Mouse (Mus musculus) kidney, embryonic 16.5 days (tissue): ENCODE results near the gene Krt83. TPM values are rescaled to one million over a fixed set of nuclear protein-coding genes. Genes with fewer than 3 reads are reported as not detected.
"Not testable (repeated sequence)": the region's sequence is repeated elsewhere in the genome, so short reads cannot be mapped to it uniquely, and the experiment has no call there.

Experiments
- ATAC-seq: fragments of 200-750 bp; cut with Nextera tagmentation; 2 replicates; pipeline ENCODE4 v1.8.0; 2017; ENCODE audit warnings: moderate TSS enrichment; ENCODE audit not compliant: low FRiP score, low TSS enrichment
- H3K27ac ChIP-seq: fragments of 300-500 bp; sonication (generic); 2 replicates; pipeline ENCODE4 v1.5.1; 2014; ENCODE audit warnings: low read length
- H3K27me3 ChIP-seq: fragments of 300-500 bp; sonication (generic); 2 replicates; pipeline ENCODE4 v1.6.1; 2014; ENCODE audit warnings: low read length, control low read depth, mixed read lengths; ENCODE audit not compliant: insufficient read depth
- H3K36me3 ChIP-seq: fragments of 300-500 bp; sonication (generic); 2 replicates; pipeline ENCODE4 v1.6.1; 2014; ENCODE audit warnings: low read length, control low read depth, mixed read lengths; ENCODE audit not compliant: insufficient read depth
- H3K4me1 ChIP-seq: fragments of 300-500 bp; sonication (generic); 2 replicates; pipeline ENCODE4 v1.6.1; 2014; ENCODE audit warnings: low read length, control low read depth, mixed read lengths; ENCODE audit not compliant: insufficient read depth
- H3K4me2 ChIP-seq: fragments of 300-500 bp; sonication (generic); replicated peaks from 2 replicates; pipeline ENCODE4 v1.6.1; 2014; ENCODE audit warnings: low read depth, low read length
- H3K4me3 ChIP-seq: fragments of 300-500 bp; sonication (generic); 2 replicates; pipeline ENCODE4 v1.5.1; 2014; ENCODE audit warnings: mild to moderate bottlenecking, low read length
- H3K9ac ChIP-seq: fragments of 300-500 bp; sonication (generic); replicated peaks from 2 replicates; pipeline ENCODE4 v1.6.1; 2014; ENCODE audit warnings: low read length
- H3K9me3 ChIP-seq: fragments of 300-500 bp; sonication (generic); 2 replicates; pipeline ENCODE4 v1.6.1; 2016; ENCODE audit warnings: low read length, control low read depth
- WGBS: fragments of 180-500 bp; shearing (Covaris S2); extraction: QIAGEN DNeasy Blood & Tissue Kit; methylation state at CpG from one replicate; pipeline ENCODE4 v1.1.7; 2014; 5-methylcytosine and 5-hydroxymethylcytosine counted together
- polyA plus RNA-seq: library from polyadenylated mRNA; unstranded; fragments of >200 nt; fragmentation: Nextera tagmentation; extraction: Ambion mirVana; gene quantifications from 2 replicates; pipeline ENCODE4 v1.2.1, GENCODE M21; 2015

The Krt83 gene
- not detected in 2 replicates for polyA plus RNA-seq

DNA sequence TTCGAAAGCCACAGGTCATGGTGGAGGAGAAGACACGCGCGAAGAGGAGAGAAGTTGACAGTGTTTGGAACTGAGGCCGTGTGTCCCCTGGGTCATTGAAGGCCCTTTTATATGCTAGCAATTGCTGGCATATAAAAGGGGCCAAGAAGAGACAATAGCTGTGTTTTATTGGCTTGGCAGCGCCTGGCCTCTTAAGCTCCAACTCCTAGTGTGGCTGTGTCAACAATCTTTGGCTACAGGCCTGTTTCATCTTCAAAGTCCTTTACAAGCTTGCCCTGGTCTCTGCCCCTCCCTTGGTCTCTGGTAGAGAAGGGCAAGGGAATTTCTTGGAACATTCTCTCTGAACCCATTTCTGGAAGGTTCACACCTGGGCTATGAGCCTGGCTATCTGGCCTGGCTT lies at the start of gene Krt83:
Gene Krt83 (minus strand): TSS at position 82 of the 400 bp plus-strand sequence.
- no peak within 1 kb of the TSS for H3K4me3 ChIP-seq
- H3K4me2 ChIP-seq, result no peak within 1 kb of the TSS
- no peaks in the 10 kb centered on the region for H3K27me3 ChIP-seq
- no peaks in the 10 kb centered on the region for H3K36me3 ChIP-seq
- no peak within 1 kb of the TSS for H3K27ac ChIP-seq
- H3K9me3 ChIP-seq, result no peaks in the 10 kb centered on the region
- WGBS, result 51% methylated on average over 6 of the region's 6 CpGs
- peaks cover 7% of the 10 kb centered on the region; the same call in 1 of the 2 replicates for H3K4me1 ChIP-seq
- H3K9ac ChIP-seq, result no peak within 1 kb of the TSS
- ATAC-seq, result no peak

DNA sequence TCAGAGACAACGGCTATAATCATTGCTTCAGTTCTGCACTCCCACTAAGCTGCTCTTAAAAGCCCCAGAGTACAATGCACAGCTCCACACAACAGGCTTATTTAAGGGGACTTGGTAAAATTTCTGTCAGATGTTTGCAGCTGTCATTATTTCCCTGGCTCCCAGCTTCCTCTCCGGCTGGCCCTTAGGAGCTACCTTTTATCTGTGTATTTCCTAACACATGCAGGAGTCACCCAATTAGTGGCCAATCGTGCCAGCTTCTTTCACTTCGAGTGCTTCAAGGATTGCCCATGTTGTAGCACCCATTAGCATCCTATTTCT lies 47.2 kb upstream of the Krt83 start:
- H3K4me1 ChIP-seq, result peaks cover 18% of the 10 kb centered on the region; the same call in 1 of the 2 replicates
- H3K9me3 ChIP-seq, result no peaks in the 10 kb centered on the region
- H3K9ac ChIP-seq, result no peak overlapping the region
- no peak overlapping the region for H3K27ac ChIP-seq
- ATAC-seq, result no peak
- 31% methylated on average over 4 of the region's 4 CpGs for WGBS
- H3K27me3 ChIP-seq, result no peaks in the 10 kb centered on the region
- H3K4me2 ChIP-seq, result no peak overlapping the region
- no peaks in the 10 kb centered on the region for H3K36me3 ChIP-seq
- no peak overlapping the region for H3K4me3 ChIP-seq

- ATAC-seq, result no peak
- 31% methylated on average over 7 of the region's 7 CpGs for WGBS
- Histone ChIP-seq H3K4me3 (no peak overlapping the region), H3K4me1 (peaks cover 18% of the 10 kb centered on the region; the same call in 1 of the 2 replicates), H3K27me3 (no peaks in the 10 kb centered on the region), H3K9me3 (no peaks in the 10 kb centered on the region), H3K36me3 (no peaks in the 10 kb centered on the region), H3K9ac (no peak overlapping the region), H3K4me2 (no peak overlapping the region), H3K27ac (no peak overlapping the region)
Measured at GRCm38 (mm10) chr15:101537864-101538579, 46.7 kb upstream of the Krt83 start.

DNA sequence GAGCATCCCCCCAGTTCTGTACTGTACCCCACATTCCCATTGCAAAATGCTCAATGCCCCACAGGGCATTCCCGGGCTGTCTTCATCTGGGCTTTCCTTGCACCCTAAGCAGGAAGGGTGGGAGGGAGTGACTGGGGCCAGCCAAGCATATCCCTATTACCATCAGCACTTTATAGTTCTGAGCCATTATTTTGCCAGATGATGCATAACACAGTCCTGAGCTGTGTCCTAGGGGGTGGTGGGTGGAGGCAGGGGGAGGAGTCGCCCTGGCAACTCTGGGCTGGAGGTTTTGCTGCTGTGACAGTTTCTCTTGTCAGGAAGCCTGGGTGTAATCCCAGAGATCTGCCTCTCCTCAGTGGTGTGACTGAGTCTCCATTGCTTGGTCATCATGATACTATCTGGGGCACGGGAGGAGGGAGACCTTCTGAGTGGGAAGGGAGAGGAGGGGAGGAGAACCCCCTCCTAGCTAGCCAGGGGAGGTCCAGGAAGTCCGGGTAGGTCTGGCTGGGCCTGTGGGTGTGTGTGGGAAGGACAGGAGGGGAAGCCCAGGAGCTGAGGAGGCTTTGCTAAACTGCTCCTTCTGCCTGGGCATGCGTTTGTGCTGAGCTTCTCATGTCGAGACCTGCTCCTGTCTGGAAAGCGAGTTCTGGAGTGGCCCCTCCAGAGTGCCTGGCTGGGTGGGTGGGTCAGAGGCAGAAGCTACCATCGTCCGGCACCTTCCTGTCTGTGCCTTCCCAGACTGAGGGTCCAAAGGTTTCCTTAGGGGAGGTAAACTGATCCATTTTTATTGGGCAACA lies 44.9 kb upstream of the Krt83 start:
- peaks cover 14% of the 10 kb centered on the region; the same call in 1 of the 2 replicates for H3K4me1 ChIP-seq
- H3K27ac ChIP-seq, result no peak overlapping the region
- H3K9me3 ChIP-seq, result no peaks in the 10 kb centered on the region
- H3K4me2 ChIP-seq, result no peak overlapping the region
- no peaks in the 10 kb centered on the region for H3K27me3 ChIP-seq
- no peaks in the 10 kb centered on the region for H3K36me3 ChIP-seq
- no peak overlapping the region for H3K9ac ChIP-seq
- ATAC-seq, result peak; percentile 79
- H3K4me3 ChIP-seq, result no peak overlapping the region
- WGBS, result 34% methylated on average over 9 of the region's 9 CpGs

GRCm38 (mm10) chr15:101532720-101533119 lies 41.4 kb upstream of the Krt83 start, which contains the start of gene Krt84:
TSS of gene Krt84 (minus strand) at chr15:101532820.
- H3K4me3 ChIP-seq, result no peak within 1 kb of the TSS
- no peaks in the 10 kb centered on the region for H3K9me3 ChIP-seq
- ATAC-seq, result no peak
- H3K9ac ChIP-seq, result no peak within 1 kb of the TSS
- peaks cover 9% of the 10 kb centered on the region; the same call in 1 of the 2 replicates for H3K4me1 ChIP-seq
- WGBS, result 63% methylated on average over 7 of the region's 7 CpGs
- no peak within 1 kb of the TSS for H3K4me2 ChIP-seq
- no peaks in the 10 kb centered on the region for H3K36me3 ChIP-seq
- no peaks in the 10 kb centered on the region for H3K27me3 ChIP-seq
- H3K27ac ChIP-seq, result no peak within 1 kb of the TSS

DNA sequence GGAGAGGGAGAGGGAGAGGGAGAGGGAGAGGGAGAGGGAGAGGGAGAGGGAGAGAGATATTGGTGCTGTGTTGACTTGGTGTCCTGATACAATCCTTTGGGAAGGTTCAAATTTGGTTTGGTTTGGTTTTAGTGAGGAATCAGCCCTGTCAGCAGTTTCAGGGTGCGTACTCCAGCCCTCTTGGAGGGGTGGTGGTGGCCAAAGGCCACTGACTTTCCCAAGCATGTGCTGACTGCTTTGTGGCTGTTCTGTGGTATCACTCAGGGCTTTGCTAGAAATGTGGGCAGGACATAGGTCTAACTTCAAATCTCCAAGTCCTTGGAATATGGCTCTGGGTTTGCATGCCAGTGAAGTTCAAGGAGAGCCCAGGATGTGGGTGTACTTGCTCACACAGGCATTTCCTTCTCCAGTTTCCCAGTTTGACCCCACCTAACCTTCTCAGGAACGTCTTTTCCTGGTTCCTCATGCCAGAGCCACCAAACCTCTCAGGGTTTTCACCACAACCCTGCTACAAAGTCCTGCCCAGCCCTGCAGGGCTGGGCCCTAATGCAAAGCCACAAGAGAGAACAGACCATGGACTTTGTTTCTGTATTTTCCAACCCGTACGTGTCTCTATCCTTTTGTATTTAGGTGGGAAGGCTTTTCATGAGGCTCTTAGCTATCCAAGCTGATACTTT lies 31.4 kb upstream of the Krt83 start:
- WGBS, result 69% methylated on average over 4 of the region's 4 CpGs
- Histone ChIP-seq H3K4me1 (no peaks in the 10 kb centered on the region), H3K9ac (no peak overlapping the region), H3K27me3 (no peaks in the 10 kb centered on the region), H3K9me3 (no peaks in the 10 kb centered on the region), H3K27ac (no peak overlapping the region), H3K4me3 (no peak overlapping the region), H3K4me2 (no peak overlapping the region), H3K36me3 (no peaks in the 10 kb centered on the region)
- no peak for ATAC-seq

- no peak for ATAC-seq
- WGBS, result 18% methylated on average over 2 of the region's 2 CpGs
Measured at GRCm38 (mm10) chr15:101519792-101520191, 28.5 kb upstream of the Krt83 start.

DNA sequence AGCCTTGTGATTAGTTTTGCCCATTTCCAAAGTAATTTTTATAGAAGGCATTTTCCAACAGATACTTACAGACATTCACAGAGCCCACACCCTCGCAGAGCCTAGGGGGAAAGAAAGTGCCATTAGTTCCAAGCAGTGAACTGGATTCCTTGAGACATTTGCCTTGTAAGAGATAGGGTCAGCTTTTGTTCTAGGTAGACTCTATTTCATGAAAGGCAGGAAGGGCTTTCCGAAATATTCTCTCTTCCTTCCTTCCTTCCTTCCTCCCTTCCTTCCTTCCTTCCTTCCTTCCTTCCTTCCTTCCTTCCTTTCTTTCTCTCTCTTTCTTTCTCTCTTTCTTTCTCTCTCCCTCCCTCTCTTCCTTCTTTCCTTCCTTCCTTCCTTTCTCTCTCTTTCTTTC lies 25.8 kb upstream of the Krt83 start, which contains the start of gene Gm49425:
Gene Gm49425 (minus strand): TSS at position 101 of the 400 bp plus-strand sequence.
- WGBS, result 53% methylated on average over 2 of the region's 2 CpGs

More at GRCm38 (mm10) chr15:101519792-101520191, 28.5 kb upstream of the Krt83 start:
- no peaks in the 10 kb centered on the region for H3K4me1 ChIP-seq
- no peak overlapping the region for H3K4me2 ChIP-seq
- 0 out of 2 replicates have a peak, but pooled peaks cover 3% of the 10 kb centered on the region for H3K9me3 ChIP-seq
- no peak overlapping the region for H3K27ac ChIP-seq
- H3K9ac ChIP-seq, result no peak overlapping the region
- no peaks in the 10 kb centered on the region for H3K36me3 ChIP-seq
- H3K27me3 ChIP-seq, result no peaks in the 10 kb centered on the region
- H3K4me3 ChIP-seq, result no peak overlapping the region

GRCm38 (mm10) chr15:101508247-101508646 lies 16.9 kb upstream of the Krt83 start:
- Histone ChIP-seq H3K9me3 (no peaks in the 10 kb centered on the region), H3K27me3 (no peaks in the 10 kb centered on the region), H3K4me1 (peaks cover 8% of the 10 kb centered on the region), H3K4me2 (no peak overlapping the region), H3K4me3 (no peak overlapping the region), H3K9ac (no peak overlapping the region), H3K36me3 (no peaks in the 10 kb centered on the region), H3K27ac (no peak overlapping the region)
- 40% methylated on average over 9 of the region's 9 CpGs for WGBS
- ATAC-seq, result peak; percentile 54; the same call in 1 of the 2 replicates

More for the DNA sequence above, 25.8 kb upstream of the Krt83 start, which contains the start of gene Gm49425:
- not testable (repeated sequence) for ATAC-seq, H3K27ac ChIP-seq, H3K9me3 ChIP-seq, H3K36me3 ChIP-seq, H3K4me3 ChIP-seq, H3K4me1 ChIP-seq, H3K27me3 ChIP-seq, H3K9ac ChIP-seq, H3K4me2 ChIP-seq
